Mouse (Mus musculus) erythroblast, embryonic 14.5 days (primary cell): Measurements from ENCODE around the gene Elavl2.

Source experiments
- GATA1 ChIP-seq: IDR thresholded peaks from 2 replicates; pipeline ENCODE4 v1.6.1; 2012; ENCODE audit warnings: low read length, inconsistent platforms, mixed read lengths
- TAL1 ChIP-seq: IDR thresholded peaks from 3 replicates; pipeline ENCODE4 v1.6.1; 2012; ENCODE audit warnings: low read length, inconsistent platforms, mixed read lengths

- TF ChIP-seq TAL1: no peak
- no peak for TF ChIP-seq GATA1
Measured at GRCm38 (mm10) chr4:91400423-91400822, at the start of gene Elavl2.
